Mouse (Mus musculus): ENCODE data around the gene Gba.

Gene Gba

GRCm38 (mm10) chr3:89243609-89244008, 40.9 kb downstream of the Gba start:
- peak; percentile 51 for DNase-seq (ENCODE audit: low spot score)

GRCm38 (mm10) chr3:89244158-89244981, 41.6 kb downstream of the Gba start:
- DNase-seq (ENCODE audit: low spot score): no peak

- DNase-seq (ENCODE audit: low spot score): no peak
Measured at GRCm38 (mm10) chr3:89244982-89245687, 42.4 kb downstream of the Gba start.

- DNase-seq (ENCODE audit: low spot score): no peak
Measured at GRCm38 (mm10) chr3:89245688-89246171, 43.0 kb downstream of the Gba start, which contains the start of gene Krtcap2. TSS of gene Krtcap2 (plus strand) at chr3:89245966.

GRCm38 (mm10) chr3:89246261-89247100, 43.8 kb downstream of the Gba start, which contains the start of gene Trim46:
TSS of gene Trim46 (minus strand) at chr3:89246309.
- peak; percentile 73 for DNase-seq (ENCODE audit: low spot score)

- no peak for DNase-seq (ENCODE audit: low spot score)
Measured at GRCm38 (mm10) chr3:89247466-89247865, 44.7 kb downstream of the Gba start.

- DNase-seq (ENCODE audit: low spot score): no peak
Measured at GRCm38 (mm10) chr3:89250435-89251040, 47.8 kb downstream of the Gba start.

GRCm38 (mm10) chr3:89251365-89251895, 48.7 kb downstream of the Gba start:
- peak; percentile 41 for DNase-seq (ENCODE audit: low spot score)

- DNase-seq (ENCODE audit: low spot score): no peak
Measured at GRCm38 (mm10) chr3:89254994-89255393, 52.3 kb downstream of the Gba start.

- DNase-seq (ENCODE audit: low spot score): no peak
Measured at GRCm38 (mm10) chr3:89256177-89256576, 53.4 kb downstream of the Gba start.
